In the genomic region with DNA sequence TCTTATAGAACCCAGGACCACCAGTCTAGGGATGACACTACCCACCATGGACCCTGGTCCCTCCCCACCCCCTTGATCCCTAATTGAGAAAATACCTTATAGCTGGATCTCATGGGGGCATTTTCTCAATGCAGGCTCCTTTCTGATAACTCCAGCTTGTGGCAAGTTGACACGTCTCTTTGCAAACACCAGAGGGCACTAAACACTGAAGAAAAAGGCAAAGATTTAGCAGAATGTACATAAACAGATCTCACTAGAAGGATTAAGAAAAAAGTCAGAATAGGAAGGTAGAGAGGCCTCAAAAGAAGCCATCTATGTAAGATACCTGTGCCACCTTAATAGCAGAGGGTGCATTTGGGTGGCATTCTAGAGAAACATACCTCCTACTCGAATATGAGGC, we compare ENCODE assay signal across 14 mouse cellular contexts. TPM values are rescaled to one million over a fixed set of nuclear protein-coding genes. Genes with fewer than 3 reads are reported as not detected.
DNase-seq lines count a peak whose midpoint lies in the region; ATAC-seq and TF ChIP-seq lines count a peak whose summit lies in the region.
"Had no signal": no experiment of that assay in that cellular context is flagged by ENCODE, and none has a peak within 500 bp of the region (broad histone marks: within the 10 kb centered on the region; RNA-seq: fewer than 3 reads in every experiment).

No protein-coding gene starts in this region.

- no peaks in the 10 kb centered on the region for H3K9me3 ChIP-seq in forebrain, embryonic 11.5 days (ENCODE audit: control insufficient read depth, low read length)
- H3K9me3 ChIP-seq in forebrain, embryonic 12.5 days: no peaks in the 10 kb centered on the region
- no peaks in the 10 kb centered on the region for H3K9me3 ChIP-seq in hindbrain, postnatal 0 days (ENCODE audit: low read length)

- no peaks in the 10 kb centered on the region for H3K27me3 ChIP-seq in forebrain, embryonic 11.5 days (ENCODE audit: control insufficient read depth, insufficient read depth, low read length)
- H3K27me3 ChIP-seq in forebrain, embryonic 12.5 days: no peaks in the 10 kb centered on the region
- H3K27me3 ChIP-seq in hindbrain, postnatal 0 days (ENCODE audit: insufficient read depth, low read length): no peaks in the 10 kb centered on the region

- TF ChIP-seq CTCF in layer of hippocampus, adult 2 months (conservative IDR thresholded peaks at IDR 0.05): peak; percentile 77
- TF ChIP-seq CTCF in hindbrain, postnatal 0 days (IDR thresholded peaks at IDR 0.05; ENCODE audit: low read depth): peak; percentile 68

- H3K4me3 ChIP-seq in forebrain, embryonic 11.5 days (ENCODE audit: low read depth, low read length): no peak overlapping the region
- no peak overlapping the region for H3K4me3 ChIP-seq in forebrain, embryonic 12.5 days (replicated peaks)
- no peak overlapping the region for H3K4me3 ChIP-seq in layer of hippocampus, adult 2 months
- no peak overlapping the region for H3K4me3 ChIP-seq in hindbrain, postnatal 0 days (ENCODE audit: low read length)
- H3K4me3 ChIP-seq: erythroblast, embryonic 14.5 days had no signal

- ATAC-seq in forebrain, embryonic 11.5 days (replicated peaks; ENCODE audit: low FRiP score): 0 out of 2 replicates have a peak, but pooled peaks have one; percentile 27
- no peak for ATAC-seq in forebrain, embryonic 12.5 days (ENCODE audit: low FRiP score)
- no peak for ATAC-seq in hindbrain, postnatal 0 days
- ATAC-seq: CD4-positive, CD25-positive, alpha-beta regulatory T cell, adult 4 months had no signal

- no peak overlapping the region for H3K4me2 ChIP-seq in forebrain, embryonic 11.5 days (ENCODE audit: low read depth, low read length, severe bottlenecking)
- H3K4me2 ChIP-seq in forebrain, embryonic 12.5 days: no peak overlapping the region
- H3K4me2 ChIP-seq in hindbrain, postnatal 0 days (ENCODE audit: low read depth, low read length): no peak overlapping the region

- no peaks in the 10 kb centered on the region for H3K36me3 ChIP-seq in forebrain, embryonic 11.5 days (ENCODE audit: control insufficient read depth, insufficient read depth, low read length)
- no peaks in the 10 kb centered on the region for H3K36me3 ChIP-seq in forebrain, embryonic 12.5 days (replicated peaks)
- H3K36me3 ChIP-seq in hindbrain, postnatal 0 days (ENCODE audit: insufficient read depth, low read length): no peaks in the 10 kb centered on the region

- WGBS in forebrain, embryonic 11.5 days: 41% methylated on average over 2 of the region's 2 CpGs
- 52% methylated on average over 2 of the region's 2 CpGs for WGBS in forebrain, embryonic 12.5 days
- WGBS in hindbrain, postnatal 0 days: 50% methylated on average over 2 of the region's 2 CpGs

- no peak overlapping the region for H3K9ac ChIP-seq in forebrain, embryonic 11.5 days (ENCODE audit: low read length)
- H3K9ac ChIP-seq in forebrain, embryonic 12.5 days: no peak overlapping the region
- no peak overlapping the region for H3K9ac ChIP-seq in hindbrain, postnatal 0 days (replicated peaks; ENCODE audit: low read length)

- no peak for DNase-seq in forebrain, embryonic 11.5 days (ENCODE audit: low spot score)
- no peak for DNase-seq in layer of hippocampus, adult 2 months (ENCODE audit: low spot score in 2 of 2)
- no peak for DNase-seq in layer of hippocampus, adult 11-12 months (ENCODE audit: low spot score)
- DNase-seq in ZHBTc4 (ENCODE audit: low read depth, low spot score): peak; percentile 5
- DNase-seq in hindbrain, postnatal 0 days (ENCODE audit: low spot score): peak; percentile 73
- DNase-seq in spleen, adult 18-20 months: no peak
- no peak for DNase-seq in thymus, adult 18-20 months
- DNase-seq: heart, postnatal 36 days; kidney, postnatal 36 days; lung, postnatal 10 days had no signal

- no peak overlapping the region for H3K27ac ChIP-seq in forebrain, embryonic 11.5 days (ENCODE audit: low read depth, low read length)
- H3K27ac ChIP-seq in forebrain, embryonic 12.5 days: no peak overlapping the region
- no peak overlapping the region for H3K27ac ChIP-seq in layer of hippocampus, adult 2 months
- H3K27ac ChIP-seq in hindbrain, postnatal 0 days: no peak overlapping the region

- H3K4me1 ChIP-seq in forebrain, embryonic 11.5 days (replicated peaks; ENCODE audit: control insufficient read depth, insufficient read depth, low read length): no peaks in the 10 kb centered on the region
- no peaks in the 10 kb centered on the region for H3K4me1 ChIP-seq in forebrain, embryonic 12.5 days
- no peaks in the 10 kb centered on the region for H3K4me1 ChIP-seq in hindbrain, postnatal 0 days (ENCODE audit: insufficient read depth, low read length)

RNA-seq across cellular contexts. Expression of a gene that starts 11.4 kb away (rescaled TPM):
- polyA plus RNA-seq in forebrain, embryonic 11.5 days (2014; fragmentation: Nextera tagmentation; extraction: Ambion mirVana): 0.13 and 0.16 TPM in 2 replicates
- 0.17 and 0.26 TPM in 2 replicates for polyA plus RNA-seq in forebrain, embryonic 12.5 days (2016; fragmentation: Nextera tagmentation; extraction: Ambion mirVana)
- total RNA-seq in layer of hippocampus, adult 2 months (2021): 1 to 10 TPM; 1.2 to 1.4 TPM
- total RNA-seq in hindbrain, postnatal 0 days (2014; rRNA removed): 0.79 and 2.5 TPM in 2 replicates
- polyA plus RNA-seq in hindbrain, postnatal 0 days (2015; fragmentation: Nextera tagmentation; extraction: Ambion mirVana): 1.1 TPM in 2 replicates
- polyA plus RNA-seq: erythroblast, embryonic 14.5 days; limb, embryonic 11.5 days had no signal

Comparison
In these comparisons a context has a peak if more than half of its experiments do, and no peak if none do; other contexts are left out.
1. DNase-seq: peak in ZHBTc4 (single experiment) and hindbrain, postnatal 0 days (single experiment); none in forebrain, embryonic 11.5 days (single experiment), layer of hippocampus, adult 2 months (0 of 2), layer of hippocampus, adult 11-12 months (single experiment), spleen, adult 18-20 months (0 of 2) and thymus, adult 18-20 months (0 of 2).